Mouse (Mus musculus) CD4-positive, CD25-positive, alpha-beta regulatory T cell, adult 4 months (primary cell): Measurements from ENCODE around the gene Cpt1b. TPM values are rescaled to one million over a fixed set of nuclear protein-coding genes. Genes with fewer than 3 reads are reported as not detected.
"Not testable (repeated sequence)": the region's sequence is repeated elsewhere in the genome, so short reads cannot be mapped to it uniquely, and the experiment has no call there.

Experiments
- ATAC-seq: one replicate; pipeline ENCODE4 v1.8.0; 2017
- polyA plus RNA-seq, 2 experiments: library from polyadenylated mRNA; unstranded; fragments of 100-300 nt; shearing (Covaris generic); gene quantifications; one replicate each; pipeline ENCODE4 v1.2.1; 2017

Cpt1b gene
- polyA plus RNA-seq, 2 experiments from 2014 or later = 0.28 to 0.62 TPM

GRCm38 (mm10) chr15:89431806-89432205 lies 6.1 kb upstream of the Cpt1b start:
- no peak for ATAC-seq

- no peak for ATAC-seq
These were observed 5.6 kb upstream of the Cpt1b start for GRCm38 (mm10) chr15:89431271-89431670.

GRCm38 (mm10) chr15:89430771-89431170 lies 5.1 kb upstream of the Cpt1b start:
- ATAC-seq = not testable (repeated sequence)

GRCm38 (mm10) chr15:89430341-89430740 lies 4.7 kb upstream of the Cpt1b start:
- no peak for ATAC-seq

- ATAC-seq = peak; percentile 91
These were observed 3.9 kb upstream of the Cpt1b start, which contains the start of the genes C730034F03Rik, Gm44502 and Chkb for GRCm38 (mm10) chr15:89429352-89430221. Gene C730034F03Rik (plus strand): TSS chr15:89429589. Gene Gm44502 (minus strand): TSS chr15:89429696. Gene Chkb (minus strand): TSS chr15:89429908.

- no peak for ATAC-seq
These were observed 3.2 kb upstream of the Cpt1b start for GRCm38 (mm10) chr15:89428821-89429351.

- no peak for ATAC-seq
These were observed 2.6 kb upstream of the Cpt1b start for GRCm38 (mm10) chr15:89428136-89428790.

- ATAC-seq = no peak
These were observed 1.1 kb upstream of the Cpt1b start for GRCm38 (mm10) chr15:89426716-89427115.

- ATAC-seq = no peak
These were observed 1.0 kb downstream of the Cpt1b start for GRCm38 (mm10) chr15:89424621-89425020.

- ATAC-seq = no peak
These were observed 3.7 kb downstream of the Cpt1b start for GRCm38 (mm10) chr15:89421938-89422337.

GRCm38 (mm10) chr15:89415282-89415681 lies 10.4 kb downstream of the Cpt1b start:
- no peak for ATAC-seq

- no peak for ATAC-seq
These were observed 15.5 kb downstream of the Cpt1b start, which contains the start of gene Syce3 for GRCm38 (mm10) chr15:89410118-89410517. Gene Syce3 (minus strand): TSS chr15:89410503.

- ATAC-seq = no peak
These were observed 19.0 kb downstream of the Cpt1b start for GRCm38 (mm10) chr15:89406691-89407090.

- ATAC-seq = no peak
These were observed 20.6 kb downstream of the Cpt1b start for GRCm38 (mm10) chr15:89404831-89405623.

GRCm38 (mm10) chr15:89402471-89402870 lies 23.2 kb downstream of the Cpt1b start:
- ATAC-seq = no peak

- no peak for ATAC-seq
These were observed 25.9 kb downstream of the Cpt1b start for GRCm38 (mm10) chr15:89399716-89400115.

GRCm38 (mm10) chr15:89398146-89398545 lies 27.5 kb downstream of the Cpt1b start:
- ATAC-seq = no peak

- no peak for ATAC-seq
These were observed 28.8 kb downstream of the Cpt1b start for GRCm38 (mm10) chr15:89396883-89397282.

- ATAC-seq = no peak
These were observed 35.6 kb downstream of the Cpt1b start for GRCm38 (mm10) chr15:89390081-89390480.

GRCm38 (mm10) chr15:89387127-89387526 lies 38.5 kb downstream of the Cpt1b start:
- ATAC-seq = peak; percentile 81

GRCm38 (mm10) chr15:89384617-89385016 lies 41.0 kb downstream of the Cpt1b start, which contains the start of gene Klhdc7b:
Gene Klhdc7b (plus strand): TSS chr15:89384917.
- ATAC-seq = no peak

- no peak for ATAC-seq
These were observed 46.2 kb downstream of the Cpt1b start for GRCm38 (mm10) chr15:89379429-89379828.
